Mouse (Mus musculus): Measurements from ENCODE around the gene Plcb3. TPM values are rescaled to one million over a fixed set of nuclear protein-coding genes. Genes with fewer than 3 reads are reported as not detected.

Gene Plcb3
- polyA plus RNA-seq, 1 experiment from 2014 or later: 25.0 TPM

GRCm38 (mm10) chr19:6932018-6932417 is 44.3 kb downstream of the Plcb3 start:
- 71% methylated on average over 1 of the region's 1 CpGs for WGBS
- H3K4me3 ChIP-seq (ENCODE audit: low read depth, low read length): no peak overlapping the region
- H3K9ac ChIP-seq (ENCODE audit: low read length): no peak overlapping the region
- no peaks in the 10 kb centered on the region for H3K9me3 ChIP-seq (ENCODE audit: control insufficient read depth, low read length)
- H3K27ac ChIP-seq (ENCODE audit: low read depth, low read length): no peak overlapping the region
- ATAC-seq (ENCODE audit: insufficient read depth, low FRiP score, low TSS enrichment) (no peak), DNase-seq (ENCODE audit: low spot score) (no peak)
- no peaks in the 10 kb centered on the region for H3K36me3 ChIP-seq (ENCODE audit: control insufficient read depth, insufficient read depth, low read length)
- no peak overlapping the region for H3K4me2 ChIP-seq (ENCODE audit: low read depth)
- peaks cover 75% of the 10 kb centered on the region for H3K27me3 ChIP-seq (ENCODE audit: control insufficient read depth, insufficient read depth, low read length)
- peaks cover 10% of the 10 kb centered on the region for H3K4me1 ChIP-seq (ENCODE audit: control insufficient read depth, insufficient read depth, low read length)

- no peak overlapping the region for H3K9ac ChIP-seq (ENCODE audit: low read length)
- WGBS: 0% methylated on average over 2 of the region's 2 CpGs
- peaks cover 10% of the 10 kb centered on the region for H3K4me1 ChIP-seq (ENCODE audit: control insufficient read depth, insufficient read depth, low read length)
- H3K4me2 ChIP-seq (ENCODE audit: low read depth): no peak overlapping the region
- no peaks in the 10 kb centered on the region for H3K9me3 ChIP-seq (ENCODE audit: control insufficient read depth, low read length)
- H3K4me3 ChIP-seq (ENCODE audit: low read depth, low read length): no peak overlapping the region
- no peaks in the 10 kb centered on the region for H3K36me3 ChIP-seq (ENCODE audit: control insufficient read depth, insufficient read depth, low read length)
- no peak for DNase-seq (ENCODE audit: low spot score)
- H3K27ac ChIP-seq (ENCODE audit: low read depth, low read length): no peak overlapping the region
- ATAC-seq (ENCODE audit: insufficient read depth, low FRiP score, low TSS enrichment): no peak
- peaks cover 81% of the 10 kb centered on the region for H3K27me3 ChIP-seq (ENCODE audit: control insufficient read depth, insufficient read depth, low read length)
These were observed 45.3 kb downstream of the Plcb3 start for GRCm38 (mm10) chr19:6931002-6931401.

- ATAC-seq (ENCODE audit: insufficient read depth, low FRiP score, low TSS enrichment): no peak
These were observed 48.2 kb downstream of the Plcb3 start for GRCm38 (mm10) chr19:6928080-6928479.

GRCm38 (mm10) chr19:6926559-6927255 is 49.6 kb downstream of the Plcb3 start:
- WGBS: 11% methylated on average over 26 of the region's 26 CpGs
- H3K27me3 ChIP-seq (ENCODE audit: control insufficient read depth, insufficient read depth, low read length): peaks cover 74% of the 10 kb centered on the region
- no peak overlapping the region for H3K27ac ChIP-seq (ENCODE audit: low read depth, low read length)
- H3K4me2 ChIP-seq (ENCODE audit: low read depth): peak overlapping the region; percentile 27; the same call in 1 of the 2 replicates
- no peaks in the 10 kb centered on the region for H3K9me3 ChIP-seq (ENCODE audit: control insufficient read depth, low read length)
- ATAC-seq (ENCODE audit: insufficient read depth, low FRiP score, low TSS enrichment) (no peak), DNase-seq (ENCODE audit: low spot score) (peak; percentile 58)
- H3K4me1 ChIP-seq (ENCODE audit: control insufficient read depth, insufficient read depth, low read length): peaks cover 7% of the 10 kb centered on the region; the same call in 1 of the 2 replicates
- H3K4me3 ChIP-seq (ENCODE audit: low read depth, low read length): peak overlapping the region; percentile 13
- H3K36me3 ChIP-seq (ENCODE audit: control insufficient read depth, insufficient read depth, low read length): no peaks in the 10 kb centered on the region
- no peak overlapping the region; the same call in 1 of the 2 replicates for H3K9ac ChIP-seq (ENCODE audit: low read length)

More at GRCm38 (mm10) chr19:6928080-6928479, 48.2 kb downstream of the Plcb3 start:
- Histone ChIP-seq H3K27me3 (ENCODE audit: control insufficient read depth, insufficient read depth, low read length) (peaks cover 79% of the 10 kb centered on the region), H3K27ac (ENCODE audit: low read depth, low read length) (no peak overlapping the region), H3K4me3 (ENCODE audit: low read depth, low read length) (no peak overlapping the region), H3K9me3 (ENCODE audit: control insufficient read depth, low read length) (no peaks in the 10 kb centered on the region), H3K9ac (ENCODE audit: low read length) (no peak overlapping the region), H3K4me2 (ENCODE audit: low read depth) (no peak overlapping the region), H3K4me1 (ENCODE audit: control insufficient read depth, insufficient read depth, low read length) (peaks cover 4% of the 10 kb centered on the region; the same call in 1 of the 2 replicates), H3K36me3 (ENCODE audit: control insufficient read depth, insufficient read depth, low read length) (no peaks in the 10 kb centered on the region)
- no peak for DNase-seq (ENCODE audit: low spot score)
- WGBS: 11% methylated on average over 9 of the region's 9 CpGs

GRCm38 (mm10) chr19:6925611-6926329 is 50.5 kb downstream of the Plcb3 start:
- ATAC-seq (ENCODE audit: insufficient read depth, low FRiP score, low TSS enrichment) (no peak), DNase-seq (ENCODE audit: low spot score) (no peak)
- no peaks in the 10 kb centered on the region for H3K36me3 ChIP-seq (ENCODE audit: control insufficient read depth, insufficient read depth, low read length)
- H3K4me1 ChIP-seq (ENCODE audit: control insufficient read depth, insufficient read depth, low read length): peaks cover 7% of the 10 kb centered on the region
- H3K4me2 ChIP-seq (ENCODE audit: low read depth): no peak overlapping the region
- no peak overlapping the region for H3K27ac ChIP-seq (ENCODE audit: low read depth, low read length)
- peaks cover 66% of the 10 kb centered on the region for H3K27me3 ChIP-seq (ENCODE audit: control insufficient read depth, insufficient read depth, low read length)
- 4% methylated on average over 40 of the region's 40 CpGs for WGBS
- no peaks in the 10 kb centered on the region for H3K9me3 ChIP-seq (ENCODE audit: control insufficient read depth, low read length)
- H3K9ac ChIP-seq (ENCODE audit: low read length): no peak overlapping the region
- peak overlapping the region; percentile 13; the same call in 1 of the 2 replicates for H3K4me3 ChIP-seq (ENCODE audit: low read depth, low read length)

DNA sequence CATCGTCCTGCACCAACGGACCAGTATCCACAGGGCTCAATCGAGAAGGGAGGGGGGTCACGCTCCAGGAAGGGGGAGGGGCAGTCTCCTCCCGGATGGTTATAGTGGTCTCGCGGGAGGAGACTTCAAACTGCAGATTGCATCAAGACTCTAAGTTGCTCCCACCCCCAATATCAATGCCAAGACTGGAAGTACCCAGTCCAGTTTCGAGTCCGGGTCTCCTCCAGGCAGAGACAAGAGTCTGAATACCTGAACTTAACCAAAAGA is 51.0 kb downstream of the Plcb3 start, which contains the start of gene Catsperz:
Gene Catsperz (minus strand): TSS at position 74 of the 267 bp plus-strand sequence.
- DNase-seq (ENCODE audit: low spot score): no peak
- Histone ChIP-seq H3K9ac (ENCODE audit: low read length) (no peak within 1 kb of the TSS), H3K4me3 (ENCODE audit: low read depth, low read length) (peak within 1 kb of the TSS; percentile 13; the same call in 1 of the 2 replicates), H3K36me3 (ENCODE audit: control insufficient read depth, insufficient read depth, low read length) (no peaks in the 10 kb centered on the region), H3K9me3 (ENCODE audit: control insufficient read depth, low read length) (no peaks in the 10 kb centered on the region), H3K4me2 (ENCODE audit: low read depth) (peak within 1 kb of the TSS; percentile 10; the same call in 1 of the 2 replicates), H3K4me1 (ENCODE audit: control insufficient read depth, insufficient read depth, low read length) (peaks cover 11% of the 10 kb centered on the region), H3K27ac (ENCODE audit: low read depth, low read length) (no peak within 1 kb of the TSS), H3K27me3 (ENCODE audit: control insufficient read depth, insufficient read depth, low read length) (peaks cover 64% of the 10 kb centered on the region)
- 4% methylated on average over 9 of the region's 9 CpGs for WGBS
- no peak for ATAC-seq (ENCODE audit: insufficient read depth, low FRiP score, low TSS enrichment)

DNA sequence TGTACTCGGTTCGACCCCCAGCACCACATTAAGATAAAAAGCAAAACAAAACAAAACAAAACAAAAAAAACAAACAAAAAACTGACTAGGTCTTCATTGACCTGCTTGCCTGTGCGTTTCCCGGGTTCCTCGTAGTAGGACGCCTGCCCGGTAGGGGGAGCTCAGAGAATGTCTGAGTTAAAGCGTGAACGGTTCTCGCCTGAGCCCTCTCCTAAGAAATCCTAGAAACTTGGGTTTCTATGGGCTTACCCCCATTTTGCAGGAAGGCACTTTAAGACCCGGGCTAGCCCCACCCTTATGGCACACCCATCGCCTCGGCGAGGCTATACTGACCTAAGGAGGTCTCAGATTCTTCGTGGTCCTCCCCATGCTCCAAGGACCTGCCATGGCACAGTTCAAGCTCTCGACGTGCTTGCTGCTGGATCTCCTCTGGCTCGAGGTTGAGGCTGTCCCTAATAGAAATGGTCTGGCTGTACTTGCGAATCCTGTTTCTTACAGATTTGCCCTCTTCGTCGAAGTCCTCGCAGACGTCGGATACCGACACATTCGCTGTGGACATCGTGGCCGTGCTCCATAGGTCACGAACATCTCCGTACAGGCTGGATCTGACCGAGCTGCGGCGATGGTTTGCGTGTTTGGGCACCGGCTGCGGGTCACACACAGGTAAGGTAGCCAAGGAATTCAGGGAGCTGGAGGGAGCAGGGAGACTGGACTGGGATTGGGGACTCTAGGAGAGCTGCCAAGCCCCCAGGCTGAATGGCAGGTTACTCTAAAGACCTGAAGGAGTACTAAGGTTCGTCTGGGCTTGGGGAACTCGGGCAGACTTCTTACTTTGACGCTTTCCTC is 51.6 kb downstream of the Plcb3 start:
- WGBS: 2% methylated on average over 39 of the region's 39 CpGs
- H3K9ac ChIP-seq (ENCODE audit: low read length): no peak overlapping the region
- no peak overlapping the region for H3K27ac ChIP-seq (ENCODE audit: low read depth, low read length)
- no peaks in the 10 kb centered on the region for H3K9me3 ChIP-seq (ENCODE audit: control insufficient read depth, low read length)
- peaks cover 61% of the 10 kb centered on the region for H3K27me3 ChIP-seq (ENCODE audit: control insufficient read depth, insufficient read depth, low read length)
- H3K4me1 ChIP-seq (ENCODE audit: control insufficient read depth, insufficient read depth, low read length): peaks cover 16% of the 10 kb centered on the region
- H3K36me3 ChIP-seq (ENCODE audit: control insufficient read depth, insufficient read depth, low read length): no peaks in the 10 kb centered on the region
- ATAC-seq (ENCODE audit: insufficient read depth, low FRiP score, low TSS enrichment) (no peak), DNase-seq (ENCODE audit: low spot score) (peak; percentile 74)
- peak overlapping the region; percentile 10; the same call in 1 of the 2 replicates for H3K4me2 ChIP-seq (ENCODE audit: low read depth)
- 0 out of 2 replicates have a peak overlapping the region, but pooled peaks have one; percentile 1 for H3K4me3 ChIP-seq (ENCODE audit: low read depth, low read length)

- no peak overlapping the region; the same call in 1 of the 2 replicates for H3K4me2 ChIP-seq (ENCODE audit: low read depth)
- WGBS: 59% methylated on average over 6 of the region's 6 CpGs
- ATAC-seq (ENCODE audit: insufficient read depth, low FRiP score, low TSS enrichment): no peak
- no peaks in the 10 kb centered on the region for H3K9me3 ChIP-seq (ENCODE audit: control insufficient read depth, low read length)
- H3K27me3 ChIP-seq (ENCODE audit: control insufficient read depth, insufficient read depth, low read length): peaks cover 57% of the 10 kb centered on the region
- no peak overlapping the region for H3K9ac ChIP-seq (ENCODE audit: low read length)
- no peak overlapping the region for H3K27ac ChIP-seq (ENCODE audit: low read depth, low read length)
- peaks cover 16% of the 10 kb centered on the region for H3K4me1 ChIP-seq (ENCODE audit: control insufficient read depth, insufficient read depth, low read length)
- H3K4me3 ChIP-seq (ENCODE audit: low read depth, low read length): no peak overlapping the region
- no peaks in the 10 kb centered on the region for H3K36me3 ChIP-seq (ENCODE audit: control insufficient read depth, insufficient read depth, low read length)
- no peak for DNase-seq (ENCODE audit: low spot score)
These were observed 53.2 kb downstream of the Plcb3 start for GRCm38 (mm10) chr19:6922901-6923735.

Measured in neural tube, embryonic 11.5 days (tissue).